ENCODE assay signal across 8 mouse cellular contexts in genomic region chr1:45825140-45825539, GRCm38 (mm10). TPM values are rescaled to one million over a fixed set of nuclear protein-coding genes. Genes with fewer than 3 reads are reported as not detected.
A peak's percentile ranks its signal among the peaks of the same experiment; 100 is the strongest.
DNase-seq lines count a peak whose midpoint lies in the region; ATAC-seq lines count a peak whose summit lies in the region.

No protein-coding gene starts in this region.

- 48% methylated on average over 5 of the region's 5 CpGs for WGBS in heart, embryonic 11.5 days (ENCODE audit: insufficient replicate concordance)
- 56% methylated on average over 5 of the region's 5 CpGs for WGBS in intestine, embryonic 14.5 days

- intact Hi-C loops in left cerebral cortex, postnatal 10 days (cut with DNase I), result loop anchor here (5.0 kb wide), 1 partner anchor 102 kb away; the partner anchor contains the start of gene Slc40a1

- H3K4me3 ChIP-seq in heart, embryonic 11.5 days (ENCODE audit: low read depth, low read length), result no peak overlapping the region
- H3K4me3 ChIP-seq in intestine, embryonic 14.5 days (ENCODE audit: low read depth, low read length), result no peak overlapping the region

- no peak; the same call in 1 of the 2 replicates for ATAC-seq in heart, embryonic 11.5 days (replicated peaks; ENCODE audit: insufficient number of reproducible peaks, low FRiP score, low TSS enrichment)
- peak; percentile 54; the same call in 1 of the 2 replicates for ATAC-seq in intestine, embryonic 14.5 days (replicated peaks; ENCODE audit: low FRiP score, low TSS enrichment, low read depth)
- ATAC-seq in megakaryocyte progenitor cell, adult 5-6 weeks (replicated peaks; ENCODE audit: poor library complexity), result peak; percentile 93

- H3K27me3 ChIP-seq in heart, embryonic 11.5 days (ENCODE audit: control insufficient read depth, insufficient read depth, low read length), result no peaks in the 10 kb centered on the region
- H3K27me3 ChIP-seq in intestine, embryonic 14.5 days (replicated peaks; ENCODE audit: control insufficient read depth, insufficient read depth, low read length), result no peaks in the 10 kb centered on the region

- no peak overlapping the region for H3K27ac ChIP-seq in heart, embryonic 11.5 days (ENCODE audit: low read depth, low read length)
- H3K27ac ChIP-seq in intestine, embryonic 14.5 days (ENCODE audit: low read depth), result no peak overlapping the region

- no peaks in the 10 kb centered on the region for H3K4me1 ChIP-seq in heart, embryonic 11.5 days (ENCODE audit: control insufficient read depth, insufficient read depth, low read length)
- H3K4me1 ChIP-seq in intestine, embryonic 14.5 days (replicated peaks; ENCODE audit: control insufficient read depth, insufficient read depth, low read length), result no peaks in the 10 kb centered on the region

- DNase-seq in heart, adult 18-20 months, result peak; percentile 52 to 84
- peak; percentile 59 to 70 for DNase-seq in cerebellum, postnatal 36 days
- DNase-seq in gastrocnemius, adult 18-20 months (ENCODE audit: low spot score), result peak; percentile 62
- peak; percentile 81 for DNase-seq in intestine, embryonic 14.5 days (ENCODE audit: low spot score)
- DNase-seq in left cerebral cortex, postnatal 10 days (ENCODE audit: extremely low spot score in 1 of 2, low spot score in 2 of 2), result peak; percentile 32 to 59
- peak; percentile 76 for DNase-seq in right cerebral cortex, postnatal 4 days

- H3K36me3 ChIP-seq in heart, embryonic 11.5 days (ENCODE audit: control insufficient read depth, insufficient read depth, low read length), result peaks cover 14% of the 10 kb centered on the region
- peaks cover 46% of the 10 kb centered on the region for H3K36me3 ChIP-seq in intestine, embryonic 14.5 days (ENCODE audit: control insufficient read depth, insufficient read depth, low read length)

- no peaks in the 10 kb centered on the region for H3K9me3 ChIP-seq in heart, embryonic 11.5 days (replicated peaks; ENCODE audit: control insufficient read depth, low read length)
- H3K9me3 ChIP-seq in intestine, embryonic 14.5 days (ENCODE audit: control insufficient read depth, low read length), result no peaks in the 10 kb centered on the region

- no peak overlapping the region for H3K9ac ChIP-seq in heart, embryonic 11.5 days (ENCODE audit: low read depth, low read length)
- no peak overlapping the region for H3K9ac ChIP-seq in intestine, embryonic 14.5 days (ENCODE audit: low read length)

- H3K4me2 ChIP-seq in heart, embryonic 11.5 days, result no peak overlapping the region
- no peak overlapping the region for H3K4me2 ChIP-seq in intestine, embryonic 14.5 days (ENCODE audit: low read length)

RNA-seq across cellular contexts. Expression of gene Wdr75, which starts 30.2 kb away (rescaled TPM):
- total RNA-seq in heart, adult 18-20 months (2021), result 10 to 100 TPM; 17.3 to 17.7 TPM
- polyA plus RNA-seq in heart, embryonic 11.5 days (2014; fragmentation: Nextera tagmentation; extraction: Ambion mirVana), result 49.3 and 56.5 TPM in 2 replicates
- 10 to 100 TPM; 16.4 to 19.8 TPM for total RNA-seq in gastrocnemius, adult 18-20 months (2021)
- polyA plus RNA-seq in intestine, embryonic 14.5 days (2014; fragmentation: Nextera tagmentation; extraction: Ambion mirVana), result 80.2 and 89.0 TPM in 2 replicates
- 10 to 100 TPM; 40.4 to 47.2 TPM for total RNA-seq in left cerebral cortex, postnatal 10 days (2021)
- total RNA-seq in megakaryocyte progenitor cell, adult 5-6 weeks (2015), result 145 and 159 TPM in 2 replicates
- 68.6 and 97.2 TPM in 2 replicates for total RNA-seq in megakaryocyte progenitor cell, adult 5-6 weeks (2017)
